Mouse (Mus musculus): ENCODE data around the gene Edc3. TPM values are rescaled to one million over a fixed set of nuclear protein-coding genes. Genes with fewer than 3 reads are reported as not detected.

Gene Edc3
- 10 to 100 TPM in 1 of 2 experiments, 1 to 10 TPM in 1; 8.9 to 10.0 TPM for total RNA-seq (2021)

GRCm38 (mm10) chr9:57708068-57708719, at the start of gene Edc3:
Gene Edc3, plus strand, starts transcription at chr9:57708540.
- DNase-seq: peak; percentile 96

- no peak for DNase-seq
Measured at GRCm38 (mm10) chr9:57658970-57659369, 49.4 kb upstream of the Edc3 start.

- DNase-seq: peak; percentile 82
Measured at GRCm38 (mm10) chr9:57659774-57660173, 48.6 kb upstream of the Edc3 start.

GRCm38 (mm10) chr9:57660501-57660900, 47.8 kb upstream of the Edc3 start:
- no peak for DNase-seq

- no peak for DNase-seq
Measured at GRCm38 (mm10) chr9:57661552-57661951, 46.8 kb upstream of the Edc3 start.

GRCm38 (mm10) chr9:57664616-57665015, 43.7 kb upstream of the Edc3 start:
- no peak for DNase-seq

- DNase-seq: no peak
Measured at GRCm38 (mm10) chr9:57666536-57666935, 41.8 kb upstream of the Edc3 start.

GRCm38 (mm10) chr9:57667136-57667535, 41.2 kb upstream of the Edc3 start:
- no peak for DNase-seq

- no peak for DNase-seq
Measured at GRCm38 (mm10) chr9:57667817-57668216, 40.5 kb upstream of the Edc3 start.

GRCm38 (mm10) chr9:57668277-57668676, 40.1 kb upstream of the Edc3 start:
- no peak for DNase-seq

- no peak for DNase-seq
Measured at GRCm38 (mm10) chr9:57669566-57669965, 38.8 kb upstream of the Edc3 start.

GRCm38 (mm10) chr9:57671037-57671436, 37.3 kb upstream of the Edc3 start:
- DNase-seq: no peak

- DNase-seq: no peak
Measured at GRCm38 (mm10) chr9:57671500-57671899, 36.8 kb upstream of the Edc3 start.

GRCm38 (mm10) chr9:57681411-57681810, 26.9 kb upstream of the Edc3 start:
- no peak for DNase-seq

- DNase-seq: no peak
Measured at GRCm38 (mm10) chr9:57683520-57683919, 24.8 kb upstream of the Edc3 start, which contains the start of gene Cyp1a2. Gene Cyp1a2, minus strand, starts transcription at chr9:57683703.

- no peak for DNase-seq
Measured at GRCm38 (mm10) chr9:57686011-57686410, 22.3 kb upstream of the Edc3 start.

- DNase-seq: no peak
Measured at GRCm38 (mm10) chr9:57687751-57688150, 20.6 kb upstream of the Edc3 start, which contains the start of gene Cyp1a1. Gene Cyp1a1, plus strand, starts transcription at chr9:57687928.

GRCm38 (mm10) chr9:57688158-57688557, 20.2 kb upstream of the Edc3 start:
- DNase-seq: no peak

GRCm38 (mm10) chr9:57688606-57689005, 19.7 kb upstream of the Edc3 start:
- DNase-seq: no peak

GRCm38 (mm10) chr9:57694108-57694507, 14.2 kb upstream of the Edc3 start:
- no peak for DNase-seq

- peak; percentile 41 for DNase-seq
Measured at GRCm38 (mm10) chr9:57696380-57697285, 11.7 kb upstream of the Edc3 start.

GRCm38 (mm10) chr9:57697380-57697779, 11.0 kb upstream of the Edc3 start:
- DNase-seq: no peak

- no peak for DNase-seq
Measured at GRCm38 (mm10) chr9:57698466-57699150, 9.7 kb upstream of the Edc3 start.

All from heart, postnatal 4 days (tissue).